24 mouse cellular contexts compared by ENCODE assay signal in the genomic region with DNA sequence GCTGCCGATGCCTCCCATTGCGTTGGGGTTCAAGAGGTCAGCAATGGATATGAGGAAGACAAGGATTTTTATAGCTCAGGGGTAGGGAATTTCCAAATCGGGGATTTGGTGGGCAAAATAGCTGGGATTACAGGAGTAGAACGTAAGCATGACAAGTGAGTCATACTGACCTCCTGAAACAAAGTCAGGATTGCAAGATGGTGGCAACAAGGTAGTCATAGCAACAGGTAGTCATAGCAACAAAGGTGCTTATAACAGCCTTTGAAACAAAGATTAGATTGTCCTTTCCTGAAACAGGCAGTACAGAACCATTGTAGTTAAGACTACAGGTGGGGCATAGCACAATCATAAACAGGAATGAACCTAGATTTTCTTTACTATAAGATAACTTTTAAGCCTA.
A peak's percentile ranks its signal among the peaks of the same experiment; 100 is the strongest.
DNase-seq lines count a peak whose midpoint lies in the region; ATAC-seq lines count a peak whose summit lies in the region.
"Had no signal": no experiment of that assay in that cellular context is flagged by ENCODE, and none has a peak within 500 bp of the region (broad histone marks: within the 10 kb centered on the region; RNA-seq: fewer than 3 reads in every experiment).

No protein-coding gene starts in this region.

- H3K27me3 ChIP-seq in midbrain, embryonic 14.5 days (ENCODE audit: control insufficient read depth, insufficient read depth, low read length): no peaks in the 10 kb centered on the region
- H3K27me3 ChIP-seq in midbrain, embryonic 15.5 days (replicated peaks): no peaks in the 10 kb centered on the region
- no peaks in the 10 kb centered on the region for H3K27me3 ChIP-seq in splenic B cell, adult 2 months (ENCODE audit: control insufficient read depth, insufficient read depth, low read length, poor library complexity, severe bottlenecking)
- H3K27me3 ChIP-seq: forebrain, embryonic 13.5 days; heart, embryonic 15.5 days; liver, embryonic 15.5 days had no signal

- H3K9ac ChIP-seq in midbrain, embryonic 14.5 days (replicated peaks; ENCODE audit: low read length): no peak overlapping the region
- no peak overlapping the region for H3K9ac ChIP-seq in midbrain, embryonic 15.5 days
- H3K9ac ChIP-seq: forebrain, embryonic 13.5 days; heart, embryonic 15.5 days; liver, embryonic 15.5 days had no signal

- H3K27ac ChIP-seq in midbrain, embryonic 14.5 days (replicated peaks; ENCODE audit: low read depth, low read length): no peak overlapping the region
- no peak overlapping the region for H3K27ac ChIP-seq in midbrain, embryonic 15.5 days
- H3K27ac ChIP-seq: forebrain, embryonic 13.5 days; heart, embryonic 10.5 days; heart, embryonic 15.5 days; kidney, postnatal 0 days; liver, embryonic 15.5 days had no signal

- H3K4me1 ChIP-seq in midbrain, embryonic 14.5 days (ENCODE audit: control insufficient read depth, insufficient read depth, low read length): peaks cover 13% of the 10 kb centered on the region; the same call in 1 of the 2 replicates
- peaks cover 12% of the 10 kb centered on the region for H3K4me1 ChIP-seq in midbrain, embryonic 15.5 days
- H3K4me1 ChIP-seq: liver, embryonic 15.5 days had no signal

- WGBS in midbrain, embryonic 14.5 days: 79% methylated on average over 4 of the region's 4 CpGs
- WGBS in midbrain, embryonic 15.5 days: 76% methylated on average over 4 of the region's 4 CpGs

- no peak for ATAC-seq in CD4-positive, CD25-positive, alpha-beta regulatory T cell, adult 4 months
- no peak for ATAC-seq in midbrain, embryonic 14.5 days (ENCODE audit: low FRiP score, low TSS enrichment)
- ATAC-seq in midbrain, embryonic 15.5 days (replicated peaks): no peak
- ATAC-seq: forebrain, embryonic 13.5 days; hindbrain, embryonic 16.5 days; midbrain, embryonic 16.5 days had no signal

- peak; percentile 19 for DNase-seq in CD4-positive, CD25-positive, alpha-beta regulatory T cell, adult 2 months (ENCODE audit: low read depth, low spot score)
- DNase-seq in midbrain, embryonic 14.5 days: peak; percentile 28
- DNase-seq in NIH3T3 (ENCODE audit: low read depth): peak; percentile 73
- DNase-seq in splenic B cell, adult 2 months (ENCODE audit: low read depth, low spot score): peak; percentile 11
- DNase-seq in ovary, adult 18-20 months (ENCODE audit: low spot score): no peak
- DNase-seq in kidney, postnatal 25 days: no peak
- DNase-seq: adrenal gland, postnatal 25 days; cerebellum, adult 11-12 months; cerebellum, adult 9-11 months; gastrocnemius, postnatal 25 days; heart, adult 11 months; kidney, adult 2 months; liver; lung, postnatal 36 days; thymus, postnatal 4 days had no signal

- H3K4me2 ChIP-seq in midbrain, embryonic 14.5 days (ENCODE audit: low read length): no peak overlapping the region
- H3K4me2 ChIP-seq in midbrain, embryonic 15.5 days: no peak overlapping the region
- H3K4me2 ChIP-seq: forebrain, embryonic 13.5 days; heart, embryonic 15.5 days; liver, embryonic 15.5 days had no signal

- H3K9me3 ChIP-seq in midbrain, embryonic 14.5 days (ENCODE audit: control insufficient read depth, low read length): no peaks in the 10 kb centered on the region
- no peaks in the 10 kb centered on the region for H3K9me3 ChIP-seq in midbrain, embryonic 15.5 days
- H3K9me3 ChIP-seq: forebrain, embryonic 13.5 days; heart, embryonic 10.5 days; heart, embryonic 15.5 days; liver, embryonic 15.5 days had no signal

- no peak overlapping the region for H3K4me3 ChIP-seq in midbrain, embryonic 14.5 days (replicated peaks; ENCODE audit: low read depth, low read length)
- H3K4me3 ChIP-seq in midbrain, embryonic 15.5 days: no peak overlapping the region
- H3K4me3 ChIP-seq: forebrain, embryonic 13.5 days; heart, embryonic 10.5 days; heart, embryonic 15.5 days; liver, embryonic 15.5 days had no signal

- H3K36me3 ChIP-seq in midbrain, embryonic 14.5 days (ENCODE audit: control insufficient read depth, insufficient read depth, low read length): no peaks in the 10 kb centered on the region
- no peaks in the 10 kb centered on the region for H3K36me3 ChIP-seq in midbrain, embryonic 15.5 days (replicated peaks)
- H3K36me3 ChIP-seq in splenic B cell, adult 2 months (ENCODE audit: control insufficient read depth, insufficient read depth, low read length, poor library complexity, severe bottlenecking): no peaks in the 10 kb centered on the region
- H3K36me3 ChIP-seq: heart, embryonic 10.5 days; heart, embryonic 15.5 days; liver, embryonic 15.5 days had no signal

Comparison
In these comparisons a context has a peak if more than half of its experiments do, and no peak if none do; other contexts are left out.
1. DNase-seq: peak in CD4-positive, CD25-positive, alpha-beta regulatory T cell, adult 2 months (single experiment), midbrain, embryonic 14.5 days (single experiment), NIH3T3 (single experiment) and splenic B cell, adult 2 months (single experiment); none in ovary, adult 18-20 months (single experiment) and kidney, postnatal 25 days (0 of 2).